In genomic region chr12:99838703-99839102, GRCm38 (mm10) we compare ENCODE assay signal across 11 mouse cellular contexts. TPM values are rescaled to one million over a fixed set of nuclear protein-coding genes. Genes with fewer than 3 reads are reported as not detected.
DNase-seq lines count a peak whose midpoint lies in the region; ATAC-seq and TF ChIP-seq lines count a peak whose summit lies in the region.
"Had no signal": no experiment of that assay in that cellular context is flagged by ENCODE, and none has a peak within 500 bp of the region (broad histone marks: within the 10 kb centered on the region; RNA-seq: fewer than 3 reads in every experiment).

No protein-coding gene starts in this region.

- no peak overlapping the region for H3K9ac ChIP-seq in heart, postnatal 0 days (replicated peaks; ENCODE audit: low read depth, low read length)
- H3K9ac ChIP-seq in MEL (ENCODE audit: control insufficient read depth, low read depth, low read length, poor library complexity, severe bottlenecking): no peak overlapping the region
- H3K9ac ChIP-seq in forebrain, embryonic 16.5 days (replicated peaks; ENCODE audit: low read depth, low read length): no peak overlapping the region
- H3K9ac ChIP-seq: embryonic facial prominence, embryonic 13.5 days; liver, embryonic 14.5 days had no signal

- H3K27me3 ChIP-seq in heart, postnatal 0 days (ENCODE audit: control insufficient read depth, insufficient read depth, low read length): no peaks in the 10 kb centered on the region
- H3K27me3 ChIP-seq in MEL (ENCODE audit: control insufficient read depth in 1 of 2, insufficient read depth in 2 of 2, low read length in 2 of 2): no peaks in the 10 kb centered on the region
- H3K27me3 ChIP-seq in forebrain, embryonic 16.5 days (replicated peaks; ENCODE audit: control insufficient read depth, insufficient read depth, low read length): no peaks in the 10 kb centered on the region
- H3K27me3 ChIP-seq: embryonic facial prominence, embryonic 13.5 days had no signal

- no peak for TF ChIP-seq EP300 in heart, postnatal 0 days (IDR thresholded peaks at IDR 0.05; ENCODE audit: low read depth)
- TF ChIP-seq EP300 in MEL (IDR thresholded peaks at IDR 0.05; ENCODE audit: low read depth in 1 of 2, low read length in 2 of 2): no peak

- TF ChIP-seq POLR2A in MEL (IDR thresholded peaks at IDR 0.05; ENCODE audit: control insufficient read depth in 1 of 2, insufficient read depth in 1 of 2, low read depth in 1 of 2, low read length in 2 of 2, poor library complexity in 1 of 2): no peak

- WGBS in heart, postnatal 0 days: 74% methylated on average over 14 of the region's 14 CpGs
- 75% methylated on average over 14 of the region's 14 CpGs for WGBS in forebrain, embryonic 16.5 days

- DNase-seq in heart, postnatal 0 days (ENCODE audit: low spot score): no peak
- no peak for DNase-seq in heart, adult 11 months
- DNase-seq in lung, postnatal 10 days: peak; percentile 36
- no peak for DNase-seq in lung, postnatal 4 days
- peak; percentile 50 for DNase-seq in MEL (ENCODE audit: low read depth, low spot score)
- peak; percentile 64 for DNase-seq in naive thymus-derived CD4-positive, alpha-beta T cell, adult 2 months (ENCODE audit: low read depth)
- no peak for DNase-seq in urinary bladder, postnatal 4 days (ENCODE audit: low spot score in 2 of 2)
- DNase-seq: heart, postnatal 36 days had no signal

- no peak overlapping the region for H3K4me2 ChIP-seq in heart, postnatal 0 days (ENCODE audit: low read depth, low read length)
- no peak overlapping the region for H3K4me2 ChIP-seq in forebrain, embryonic 16.5 days (ENCODE audit: low read length)
- H3K4me2 ChIP-seq: embryonic facial prominence, embryonic 13.5 days had no signal

- H3K4me1 ChIP-seq in heart, postnatal 0 days (ENCODE audit: control insufficient read depth, insufficient read depth): no peaks in the 10 kb centered on the region
- 0 out of 4 replicates have a peak, but pooled peaks cover 0 to 3% of the 10 kb centered on the region in 2 experiments for H3K4me1 ChIP-seq in MEL (ENCODE audit: control insufficient read depth in 1 of 2, insufficient read depth in 2 of 2, low read length in 2 of 2)
- peaks cover 11% of the 10 kb centered on the region for H3K4me1 ChIP-seq in forebrain, embryonic 16.5 days (replicated peaks; ENCODE audit: control insufficient read depth, insufficient read depth, low read length)

- no peaks in the 10 kb centered on the region for H3K79me2 ChIP-seq in MEL (ENCODE audit: control insufficient read depth, insufficient read depth, low read length, poor library complexity)

- H3K4me3 ChIP-seq in heart, postnatal 0 days (ENCODE audit: low read depth, low read length): no peak overlapping the region
- H3K4me3 ChIP-seq in MEL (ENCODE audit: control insufficient read depth in 1 of 2, insufficient read depth in 1 of 2, low read depth in 2 of 2, low read length in 2 of 2): no peak overlapping the region
- no peak overlapping the region for H3K4me3 ChIP-seq in forebrain, embryonic 16.5 days (replicated peaks; ENCODE audit: low read length)
- H3K4me3 ChIP-seq: embryonic facial prominence, embryonic 13.5 days had no signal

- H3K9me3 ChIP-seq in heart, postnatal 0 days (replicated peaks; ENCODE audit: control insufficient read depth, low read length): no peaks in the 10 kb centered on the region
- no peaks in the 10 kb centered on the region for H3K9me3 ChIP-seq in MEL (replicated peaks; ENCODE audit: insufficient read depth, low read length)
- H3K9me3 ChIP-seq in forebrain, embryonic 16.5 days (ENCODE audit: control insufficient read depth, low read length): peaks cover under 1% of the 10 kb centered on the region; the same call in 1 of the 2 replicates
- H3K9me3 ChIP-seq: embryonic facial prominence, embryonic 13.5 days had no signal

- ATAC-seq in heart, postnatal 0 days (ENCODE audit: insufficient read depth, low read depth): no peak
- no peak for ATAC-seq in forebrain, embryonic 16.5 days

- no peak overlapping the region for H3K27ac ChIP-seq in heart, postnatal 0 days (ENCODE audit: low read depth)
- H3K27ac ChIP-seq in MEL (ENCODE audit: control insufficient read depth, low read depth, low read length): no peak overlapping the region
- H3K27ac ChIP-seq in forebrain, embryonic 16.5 days (ENCODE audit: low read length): no peak overlapping the region
- H3K27ac ChIP-seq: embryonic facial prominence, embryonic 13.5 days; liver, embryonic 14.5 days had no signal

- TF ChIP-seq CTCF in heart, postnatal 0 days (IDR thresholded peaks at IDR 0.05; ENCODE audit: low read depth): peak; percentile 27
- peak in 2 of 3 experiments; percentile 34 to 66; a peak in 4 of 6 replicates for TF ChIP-seq CTCF in MEL (IDR thresholded peaks at IDR 0.05 in 2 of 3, conservative IDR thresholded peaks at IDR 0.05 in 1 of 3; ENCODE audit: control insufficient read depth in 1 of 3, insufficient read depth in 1 of 3, low read depth in 2 of 3, low read length in 3 of 3, poor library complexity in 1 of 3, severe bottlenecking in 1 of 3)

- H3K36me3 ChIP-seq in heart, postnatal 0 days (replicated peaks; ENCODE audit: control insufficient read depth, insufficient read depth, low read length): no peaks in the 10 kb centered on the region
- no peaks in the 10 kb centered on the region for H3K36me3 ChIP-seq in MEL (ENCODE audit: control insufficient read depth in 1 of 2, insufficient read depth in 2 of 2, low read length in 2 of 2)
- H3K36me3 ChIP-seq in forebrain, embryonic 16.5 days (ENCODE audit: control insufficient read depth, insufficient read depth): no peaks in the 10 kb centered on the region
- H3K36me3 ChIP-seq: embryonic facial prominence, embryonic 13.5 days had no signal

- peak; percentile 73 for TF ChIP-seq RAD21 in MEL (IDR thresholded peaks at IDR 0.05; ENCODE audit: low read depth, low read length)

TF ChIP-seq in MEL, 35 proteins besides CTCF, POLR2A, EP300 and RAD21:
- TF ChIP-seq SMC3 (IDR thresholded peaks at IDR 0.05; ENCODE audit: low read depth, low read length) (peak; percentile 76), BHLHE40 (IDR thresholded peaks at IDR 0.05; ENCODE audit: borderline replicate concordance, low read depth, low read length) (no peak), ZC3H11A (IDR thresholded peaks at IDR 0.05; ENCODE audit: low read depth, low read length) (peak; percentile 63)

RNA-seq across cellular contexts. Expression of gene Efcab11, which starts 45.5 kb away (rescaled TPM):
- total RNA-seq in heart, postnatal 0 days (2014; rRNA removed; ENCODE audit: low replicate concordance): 2.2 and 13.1 TPM in 2 replicates
- 4.0 and 4.2 TPM in 2 replicates for polyA plus RNA-seq in heart, postnatal 0 days (2015; fragmentation: Nextera tagmentation; extraction: Ambion mirVana)
- 2.5 and 3.6 TPM in 2 replicates for total RNA-seq in MEL (2012; rRNA removed)
- 1 to 10 TPM in 1 of 2 experiments, not detected in 1; 3.5 TPM for polyA plus RNA-seq in MEL (2012; ENCODE audit: insufficient read depth in 1 of 2, insufficient read length in 2 of 2, low read depth in 1 of 2, low replicate concordance in 2 of 2, missing spikeins in 1 of 2)
- 7.1 and 9.8 TPM in 2 replicates for polyA plus RNA-seq in forebrain, embryonic 16.5 days (2015; fragmentation: Nextera tagmentation; extraction: Ambion mirVana)
- total RNA-seq: heart, postnatal 36 days had no signal

RNA-seq across cellular contexts. Expression of gene Tdp1, which starts 45.6 kb away (rescaled TPM):
- 5.2 and 8.8 TPM in 2 replicates for total RNA-seq in heart, postnatal 0 days (2014; rRNA removed; ENCODE audit: low replicate concordance)
- 13.7 and 14.9 TPM in 2 replicates for polyA plus RNA-seq in heart, postnatal 0 days (2015; fragmentation: Nextera tagmentation; extraction: Ambion mirVana)
- 33.2 and 39.1 TPM in 2 replicates for total RNA-seq in MEL (2012; rRNA removed)
- 100 to 1,000 TPM in 1 of 2 experiments, 10 to 100 TPM in 1; 94.3 to 142 TPM for polyA plus RNA-seq in MEL (2012; ENCODE audit: insufficient read depth in 1 of 2, insufficient read length in 2 of 2, low read depth in 1 of 2, low replicate concordance in 2 of 2, missing spikeins in 1 of 2)
- polyA plus RNA-seq in forebrain, embryonic 16.5 days (2015; fragmentation: Nextera tagmentation; extraction: Ambion mirVana): 73.7 and 75.1 TPM in 2 replicates

Comparison
In these comparisons a context has a peak if more than half of its experiments do, and no peak if none do; other contexts are left out.
1. DNase-seq: peak in lung, postnatal 10 days (single experiment), MEL (single experiment) and naive thymus-derived CD4-positive, alpha-beta T cell, adult 2 months (single experiment); none in heart, postnatal 0 days (single experiment), heart, adult 11 months (single experiment), lung, postnatal 4 days (0 of 2) and urinary bladder, postnatal 4 days (0 of 2).